Mouse (Mus musculus) olfactory bulb, adult 2 months (tissue): ENCODE measurements around the gene Parg.

Experiments used
- CTCF ChIP-seq: fragments of 200-500 bp; IDR thresholded peaks from 2 replicates; pipeline ENCODE4 v1.5.1; 2012; ENCODE audit warnings: low read depth, mild to moderate bottlenecking, low read length, moderate library complexity; ENCODE audit not compliant: insufficient read depth
- POLR2A ChIP-seq: fragments of 200-500 bp; IDR thresholded peaks from 2 replicates; pipeline ENCODE4 v1.6.1; 2012; ENCODE audit warnings: mild to moderate bottlenecking, low read depth, low read length, moderate library complexity; ENCODE audit not compliant: insufficient read depth

DNA sequence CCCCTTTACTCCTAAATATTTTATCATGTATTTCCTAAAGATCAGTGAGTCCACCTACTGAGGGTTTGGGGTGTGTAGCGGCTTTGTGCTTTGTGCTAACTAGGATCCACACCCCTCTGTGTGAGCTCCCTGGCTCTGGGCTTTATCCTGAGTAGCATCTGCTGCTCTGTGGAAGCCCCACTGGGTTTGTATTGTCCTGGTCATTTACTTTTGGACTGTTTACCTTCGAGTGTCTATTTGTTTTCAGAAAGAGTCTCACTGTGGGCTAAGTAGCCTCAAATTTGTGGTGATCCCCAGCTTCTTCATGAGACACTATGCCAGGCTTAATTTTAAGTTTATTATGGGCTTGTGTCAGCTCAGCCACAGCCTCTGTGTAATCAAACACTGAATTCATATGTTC, 67.2 kb downstream of the Parg start:
- TF ChIP-seq POLR2A (no peak), CTCF (no peak)
